Mouse (Mus musculus) heart, adult 2 months (tissue): Measurements from ENCODE around the gene Olah. TPM values are rescaled to one million over a fixed set of nuclear protein-coding genes. Genes with fewer than 3 reads are reported as not detected.

Experiments
- DNase-seq, 2 experiments: peaks; one replicate each; pipeline ENCODE4 v3.0.0; 2021
- H3K27ac ChIP-seq: fragments of 200-600 bp; 2 replicates; pipeline ENCODE4 v1.8.1; 2022
- H3K27me3 ChIP-seq: fragments of 200-500 bp; 2 replicates; pipeline ENCODE4 v1.6.1; 2012; ENCODE audit warnings: mild to moderate bottlenecking, low read length, inconsistent platforms, mixed read lengths; ENCODE audit not compliant: control insufficient read depth, insufficient read depth
- H3K36me3 ChIP-seq: fragments of 200-500 bp; 2 replicates; pipeline ENCODE4 v1.6.1; 2012; ENCODE audit warnings: low read length, inconsistent platforms; ENCODE audit not compliant: control insufficient read depth, insufficient read depth
- H3K4me1 ChIP-seq: fragments of 200-500 bp; 2 replicates; pipeline ENCODE4 v1.6.1; 2011; ENCODE audit warnings: low read length; ENCODE audit not compliant: control insufficient read depth, insufficient read depth
- H3K4me3 ChIP-seq: fragments of 200-600 bp; 2 replicates; pipeline ENCODE4 v1.8.1; 2022
- H3K79me2 ChIP-seq: fragments of 200-500 bp; replicated peaks from 2 replicates; pipeline ENCODE4 v1.6.1; 2012; ENCODE audit warnings: mild to moderate bottlenecking, inconsistent platforms, low read length, moderate library complexity, mixed read lengths; ENCODE audit not compliant: control insufficient read depth, insufficient read depth
- H3K9ac ChIP-seq: fragments of 200-500 bp; 2 replicates; pipeline ENCODE4 v1.6.1; 2012; ENCODE audit warnings: low read depth, mild to moderate bottlenecking, control low read depth, inconsistent platforms, low read length, mixed read lengths
- CTCF ChIP-seq: fragments of 200-600 bp; IDR thresholded peaks from 2 replicates; pipeline ENCODE4 v1.8.1; 2022; ENCODE audit warnings: antibody characterized with exemption, mild to moderate bottlenecking, moderate library complexity
- EP300 ChIP-seq: fragments of 200-500 bp; IDR thresholded peaks from 2 replicates; pipeline ENCODE4 v1.6.1; 2011; ENCODE audit warnings: low read depth, low read length, control low read depth; ENCODE audit not compliant: insufficient read depth
- POLR2A ChIP-seq: fragments of 200-500 bp; IDR thresholded peaks from 2 replicates; pipeline ENCODE4 v1.6.1; 2011; ENCODE audit warnings: mild to moderate bottlenecking, low read depth, low read length, control low read depth; ENCODE audit not compliant: insufficient read depth
- WGBS: fragments of 180-500 bp; shearing (Covaris S2); methylation state at CpG from one replicate; pipeline ENCODE4 v1.1.7; 2018; 5-methylcytosine and 5-hydroxymethylcytosine counted together
- intact Hi-C: fragments of 180-260 bp; cut with DNase I; formaldehyde crosslinking; loops from one replicate; pipeline ENCODE4 v1.15.1; 2025
- polyA plus RNA-seq: library from polyadenylated mRNA; depleted of rRNA; stranded (reverse); fragments of >200 nt; gene quantifications from 2 replicates; pipeline ENCODE4 v1.2.3, GENCODE M21; 2012; rRNA removed
- total RNA-seq, 2 experiments: library from RNA; stranded (reverse); gene quantifications; 2 replicates each; pipeline ENCODE4 v1.2.3; 2021

The Olah gene
- total and polyA plus RNA-seq, 3 experiments = not detected

- Histone ChIP-seq H3K79me2 (peaks cover 4% of the 10 kb centered on the region; the same call in 1 of the 2 replicates), H3K27ac (no peak overlapping the region), H3K36me3 (no peaks in the 10 kb centered on the region), H3K27me3 (no peaks in the 10 kb centered on the region), H3K9ac (no peak overlapping the region), H3K4me3 (no peak overlapping the region), H3K4me1 (peaks cover 2% of the 10 kb centered on the region; the same call in 1 of the 2 replicates)
- WGBS = 74% methylated on average over 7 of the region's 7 CpGs
- DNase-seq = no peak
- no peak for TF ChIP-seq POLR2A
- TF ChIP-seq CTCF = no peak
- no peak for TF ChIP-seq EP300
- intact Hi-C loops = no loop called here
Measured at GRCm38 (mm10) chr2:3295826-3296225, 101.2 kb downstream of the Olah start.

DNA sequence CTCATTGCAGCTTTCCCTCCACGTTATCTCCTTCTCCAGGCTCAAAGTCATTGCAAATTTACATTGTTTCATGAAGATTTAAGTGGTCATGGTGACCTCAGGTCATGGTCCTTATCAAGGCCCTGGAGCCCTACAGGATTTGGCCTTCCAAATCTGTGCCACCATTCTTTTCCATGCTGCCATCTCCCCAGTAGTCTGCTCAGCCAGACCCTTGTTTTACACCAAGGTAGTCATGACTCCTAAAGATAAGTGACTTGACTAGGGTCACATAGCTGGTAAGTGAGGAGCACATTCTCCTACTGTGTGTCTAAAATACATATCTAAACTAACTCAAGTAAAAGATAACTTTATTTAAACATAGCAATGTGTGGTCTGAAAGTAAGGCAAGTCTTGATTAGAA lies 104.8 kb downstream of the Olah start:
- Histone ChIP-seq H3K27ac (no peak overlapping the region), H3K4me3 (no peak overlapping the region), H3K9ac (no peak overlapping the region), H3K4me1 (peaks cover 2% of the 10 kb centered on the region; the same call in 1 of the 2 replicates), H3K79me2 (no peaks in the 10 kb centered on the region), H3K36me3 (no peaks in the 10 kb centered on the region), H3K27me3 (no peaks in the 10 kb centered on the region)
- intact Hi-C loops = no loop called here
- 91% methylated on average over 1 of the region's 1 CpGs for WGBS
- TF ChIP-seq CTCF (no peak), EP300 (no peak), POLR2A (no peak)
- no peak for DNase-seq

Other genes starting within 250 kb of the Olah start
- gene Nmt2, start 113.0 kb downstream of the Olah start, total RNA-seq = 10 to 100 TPM in 1 of 2 experiments, 1 to 10 TPM in 1; 7.8 to 10.4 TPM
- gene Nmt2, start 113.0 kb downstream of the Olah start, polyA plus RNA-seq = 3.7 and 5.6 TPM in 2 replicates
- 1 to 10 TPM; 4.3 to 5.8 TPM for gene Rpp38, start 64.6 kb downstream of the Olah start, total RNA-seq
- gene Rpp38, start 64.6 kb downstream of the Olah start, polyA plus RNA-seq = 2.8 and 5.4 TPM in 2 replicates
- 1 to 10 TPM; 1.1 to 1.7 TPM for gene Acbd7, start 61.0 kb downstream of the Olah start, total RNA-seq
- not detected in 2 replicates for gene Acbd7, start 61.0 kb downstream of the Olah start, polyA plus RNA-seq
- gene Meig1, start 25.4 kb upstream of the Olah start, total RNA-seq = 1 to 10 TPM; 1.9 to 2.4 TPM
- gene Meig1, start 25.4 kb upstream of the Olah start, polyA plus RNA-seq = 1.0 and 1.8 TPM in 2 replicates
- gene Dclre1c, start 26.9 kb upstream of the Olah start, total RNA-seq = 1 to 10 TPM; 2.1 to 2.7 TPM
- gene Dclre1c, start 26.9 kb upstream of the Olah start, polyA plus RNA-seq = 2.1 and 5.1 TPM in 2 replicates
- gene Suv39h2, start 77.8 kb upstream of the Olah start, total RNA-seq = under 1 TPM; 0.50 to 0.96 TPM
- gene Suv39h2, start 77.8 kb upstream of the Olah start, polyA plus RNA-seq = 0.23 and 0.73 TPM in 2 replicates
- 1 to 10 TPM in 1 of 2 experiments, under 1 TPM in 1; 0.91 to 1.0 TPM for gene Gm45902, start 115.6 kb upstream of the Olah start, total RNA-seq
- gene Gm45902, start 115.6 kb upstream of the Olah start, polyA plus RNA-seq = 0.61 and 1.2 TPM in 2 replicates
- gene Hspa14, start 115.6 kb upstream of the Olah start, total RNA-seq = 10 to 100 TPM; 21.5 to 22.7 TPM
- 16.9 and 21.5 TPM in 2 replicates for gene Hspa14, start 115.6 kb upstream of the Olah start, polyA plus RNA-seq
- 10 to 100 TPM; 22.1 to 30.8 TPM for gene Cdnf, start 115.8 kb upstream of the Olah start, total RNA-seq
- 7.0 and 15.3 TPM in 2 replicates for gene Cdnf, start 115.8 kb upstream of the Olah start, polyA plus RNA-seq
- 10 to 100 TPM in 1 of 2 experiments, 1 to 10 TPM in 1; 5.5 to 10.1 TPM for gene Fam107b, start 173.3 kb upstream of the Olah start, total RNA-seq
- gene Fam107b, start 173.3 kb upstream of the Olah start, polyA plus RNA-seq = 3.2 and 4.7 TPM in 2 replicates